Mouse (Mus musculus): ENCODE results near the gene Slc6a11. TPM values are rescaled to one million over a fixed set of nuclear protein-coding genes. Genes with fewer than 3 reads are reported as not detected.

Gene Slc6a11
- total and polyA plus RNA-seq, 3 experiments, result not detected

GRCm38 (mm10) chr6:114182366-114183179 lies 51.5 kb downstream of the Slc6a11 start (continued):
- no peak for TF ChIP-seq USF2 (IDR thresholded peaks at IDR 0.05; ENCODE audit: borderline replicate concordance in 1 of 2, insufficient read depth in 1 of 2, low read depth in 1 of 2, low read length in 2 of 2)
- no peak for TF ChIP-seq RCOR1 (IDR thresholded peaks at IDR 0.05; ENCODE audit: low read depth, low read length)

- Histone ChIP-seq H3K27me3 (ENCODE audit: control insufficient read depth in 1 of 2, insufficient read depth in 2 of 2, low read length in 2 of 2) (no peaks in the 10 kb centered on the region), H3K79me2 (ENCODE audit: control insufficient read depth, insufficient read depth, low read length, poor library complexity) (no peaks in the 10 kb centered on the region), H3K36me3 (ENCODE audit: control insufficient read depth in 1 of 2, insufficient read depth in 2 of 2, low read length in 2 of 2) (no peaks in the 10 kb centered on the region), H3K27ac (ENCODE audit: control insufficient read depth, low read depth, low read length) (no peak overlapping the region), H3K9ac (ENCODE audit: control insufficient read depth, low read depth, low read length, poor library complexity, severe bottlenecking) (no peak overlapping the region), H3K4me1 (ENCODE audit: control insufficient read depth in 1 of 2, insufficient read depth in 2 of 2, low read length in 2 of 2) (no peaks in the 10 kb centered on the region), H3K9me3 (replicated peaks; ENCODE audit: insufficient read depth, low read length) (no peaks in the 10 kb centered on the region), H3K4me3 (ENCODE audit: control insufficient read depth in 1 of 2, insufficient read depth in 1 of 2, low read depth in 2 of 2, low read length in 2 of 2) (no peak overlapping the region)
- DNase-seq (ENCODE audit: low read depth, low spot score), result no peak
- no peak for TF ChIP-seq JUND (IDR thresholded peaks at IDR 0.05; ENCODE audit: low read depth, low read length)
- no peak for TF ChIP-seq RAD21 (IDR thresholded peaks at IDR 0.05; ENCODE audit: low read depth, low read length)
- no peak for TF ChIP-seq TBP (IDR thresholded peaks at IDR 0.05; ENCODE audit: low read depth, low read length)
- TF ChIP-seq KAT2A (conservative IDR thresholded peaks at IDR 0.05; ENCODE audit: low read depth, low read length), result no peak
- no peak for TF ChIP-seq CHD1 (IDR thresholded peaks at IDR 0.05; ENCODE audit: low read depth, low read length)
- TF ChIP-seq ZNF384 (IDR thresholded peaks at IDR 0.05; ENCODE audit: low read depth, low read length), result no peak
- TF ChIP-seq MXI1 (IDR thresholded peaks at IDR 0.05; ENCODE audit: low read depth, low read length), result no peak
- TF ChIP-seq BHLHE40 (IDR thresholded peaks at IDR 0.05; ENCODE audit: borderline replicate concordance, low read depth, low read length), result no peak
- TF ChIP-seq TAL1 (IDR thresholded peaks at IDR 0.05; ENCODE audit: low read length), result no peak
- TF ChIP-seq USF1 (IDR thresholded peaks at IDR 0.05; ENCODE audit: low read depth, low read length), result no peak
- no peak for TF ChIP-seq POLR2AphosphoS5 (IDR thresholded peaks at IDR 0.05; ENCODE audit: borderline replicate concordance, low read depth, low read length)
Measured at GRCm38 (mm10) chr6:114187121-114187520, 56.1 kb downstream of the Slc6a11 start.

- H3K79me2 ChIP-seq (ENCODE audit: control insufficient read depth, insufficient read depth, low read length, poor library complexity), result no peaks in the 10 kb centered on the region
- H3K9me3 ChIP-seq (replicated peaks; ENCODE audit: insufficient read depth, low read length), result no peaks in the 10 kb centered on the region
- DNase-seq (ENCODE audit: low read depth, low spot score), result no peak
- no peak overlapping the region for H3K27ac ChIP-seq (ENCODE audit: control insufficient read depth, low read depth, low read length)
- no peaks in the 10 kb centered on the region for H3K27me3 ChIP-seq (ENCODE audit: control insufficient read depth in 1 of 2, insufficient read depth in 2 of 2, low read length in 2 of 2)
- no peak overlapping the region for H3K9ac ChIP-seq (ENCODE audit: control insufficient read depth, low read depth, low read length, poor library complexity, severe bottlenecking)
- H3K4me3 ChIP-seq (ENCODE audit: control insufficient read depth in 1 of 2, insufficient read depth in 1 of 2, low read depth in 2 of 2, low read length in 2 of 2), result no peak overlapping the region
- H3K4me1 ChIP-seq (ENCODE audit: control insufficient read depth in 1 of 2, insufficient read depth in 2 of 2, low read length in 2 of 2), result no peaks in the 10 kb centered on the region
- H3K36me3 ChIP-seq (ENCODE audit: control insufficient read depth in 1 of 2, insufficient read depth in 2 of 2, low read length in 2 of 2), result no peaks in the 10 kb centered on the region
- no peak for TF ChIP-seq GABPA (IDR thresholded peaks at IDR 0.05; ENCODE audit: low read depth, low read length)
- no peak for TF ChIP-seq KAT2A (conservative IDR thresholded peaks at IDR 0.05; ENCODE audit: low read depth, low read length)
- no peak for TF ChIP-seq SIN3A (IDR thresholded peaks at IDR 0.05; ENCODE audit: low read length)
Measured at GRCm38 (mm10) chr6:114188869-114189268, 57.8 kb downstream of the Slc6a11 start.

Measured in MEL (cell line).